Mouse (Mus musculus) forebrain, embryonic 16.5 days (tissue): ENCODE measurements around the gene Nyx. TPM values are rescaled to one million over a fixed set of nuclear protein-coding genes. Genes with fewer than 3 reads are reported as not detected.

Experiments used
- polyA plus RNA-seq: library from polyadenylated mRNA; unstranded; fragments of >200 nt; fragmentation: Nextera tagmentation; extraction: Ambion mirVana; gene quantifications from 2 replicates; pipeline ENCODE4 v1.2.1, GENCODE M21; 2015

The Nyx gene
- polyA plus RNA-seq, 1 experiment from 2014 or later = 0.15 TPM

Other genes with a start within 250 kb of the Nyx start
- gene Ddx3x, start 185.1 kb upstream of the Nyx start, polyA plus RNA-seq = 121 and 133 TPM in 2 replicates
- 2.7 and 3.4 TPM in 2 replicates for gene Gpr34, start 166.0 kb downstream of the Nyx start, polyA plus RNA-seq
- 0.35 and 0.61 TPM in 2 replicates for gene Gpr82, start 195.3 kb downstream of the Nyx start, polyA plus RNA-seq